Mouse (Mus musculus) forebrain, embryonic 14.5 days (tissue): ENCODE measurements around the gene Stxbp5. TPM values are rescaled to one million over a fixed set of nuclear protein-coding genes. Genes with fewer than 3 reads are reported as not detected.

ENCODE experiments used
- polyA plus RNA-seq: library from polyadenylated mRNA; unstranded; fragments of >200 nt; fragmentation: Nextera tagmentation; extraction: Ambion mirVana; gene quantifications from 2 replicates; pipeline ENCODE4 v1.2.1, GENCODE M21; 2014

Gene Stxbp5
- polyA plus RNA-seq, 1 experiment from 2014 or later, result 5.8 TPM

Other genes starting within 250 kb of the Stxbp5 start
- gene Samd5, start 225.9 kb downstream of the Stxbp5 start, polyA plus RNA-seq, result 2.5 and 3.8 TPM in 2 replicates